Mouse (Mus musculus) v-Abl transformed pro-B cells (cell line): ENCODE results near the gene Vmn1r21.

Experiments
- in situ Hi-C, 2 experiments: fragments of 400-800 bp; cut with MboI; formaldehyde crosslinking; loops; one replicate each; pipeline ENCODE4 v1.15.1; 2025; ENCODE audit not compliant: unreplicated experiment in 2 of 2

Vmn1r21 gene

GRCm38 (mm10) chr6:57850286-57850685 is at the start of gene Vmn1r21:
Vmn1r21 (minus strand) TSS chr6:57850343.
- in situ Hi-C loops, result loop anchor here in 1 of 2 experiments (25.0 kb wide), 1 partner anchor 288 kb away; no protein-coding TSS in a partner anchor

- in situ Hi-C loops, result loop anchor here (5.0 to 25.0 kb wide), 4 partner anchors 285 to 1047 kb away; partner anchors contain the start of gene Vmn1r20 (in 2 of the 2)
Observed at GRCm38 (mm10) chr6:57859043-57860042, 9.2 kb upstream of the Vmn1r21 start.

GRCm38 (mm10) chr6:57851177-57851576 is 1.0 kb upstream of the Vmn1r21 start:
- in situ Hi-C loops, result loop anchor here in 1 of 2 experiments (25.0 kb wide), 1 partner anchor 289 kb away; no protein-coding TSS in a partner anchor

- in situ Hi-C loops, result no loop called here
Observed at GRCm38 (mm10) chr6:57839693-57840408, 10.3 kb downstream of the Vmn1r21 start.

GRCm38 (mm10) chr6:57825259-57825715 is 24.9 kb downstream of the Vmn1r21 start:
- in situ Hi-C loops, result no loop called here

- in situ Hi-C loops, result no loop called here
Observed at GRCm38 (mm10) chr6:57824422-57825258, 25.5 kb downstream of the Vmn1r21 start, which contains the start of gene Vopp1. Vopp1 (minus strand) TSS chr6:57825159.

GRCm38 (mm10) chr6:57823461-57823860 is 26.7 kb downstream of the Vmn1r21 start:
- in situ Hi-C loops, result no loop called here

- in situ Hi-C loops, result no loop called here
Observed at GRCm38 (mm10) chr6:57822648-57823410, 27.3 kb downstream of the Vmn1r21 start.

GRCm38 (mm10) chr6:57814436-57814940 is 35.7 kb downstream of the Vmn1r21 start:
- in situ Hi-C loops, result no loop called here

GRCm38 (mm10) chr6:57811748-57812730 is 38.1 kb downstream of the Vmn1r21 start:
- in situ Hi-C loops, result no loop called here

GRCm38 (mm10) chr6:57805218-57806069 is 44.7 kb downstream of the Vmn1r21 start:
- in situ Hi-C loops, result no loop called here

GRCm38 (mm10) chr6:57803130-57803529 is 47.0 kb downstream of the Vmn1r21 start:
- in situ Hi-C loops, result no loop called here

GRCm38 (mm10) chr6:57798986-57799385 is 51.2 kb downstream of the Vmn1r21 start:
- in situ Hi-C loops, result no loop called here

- in situ Hi-C loops, result no loop called here
Observed at GRCm38 (mm10) chr6:57796853-57797423, 53.2 kb downstream of the Vmn1r21 start.

GRCm38 (mm10) chr6:57795835-57796234 is 54.3 kb downstream of the Vmn1r21 start:
- in situ Hi-C loops, result no loop called here
